Mouse (Mus musculus) adrenal gland, postnatal 25 days (tissue): ENCODE measurements at regions not wholly inside any gene's neighbourhood (a gene's known extent, or its start where the extent isn't known, plus 50 kb on each side); places are given as distances from the start of the nearest gene placed in this dataset.
A peak's percentile ranks its signal among the peaks of the same experiment; 100 is the strongest.

Experiments
- DNase-seq: peaks from one replicate; pipeline ENCODE4 v3.0.0; 2021; ENCODE audit warnings: mixed read lengths

GRCm38 (mm10) chr10:16438414-16438813 is 1284.6 kb upstream of the Cited2 start:
- no peak for DNase-seq

GRCm38 (mm10) chr10:16440932-16441640 is 1281.9 kb upstream of the Cited2 start:
- DNase-seq, result no peak

GRCm38 (mm10) chr10:16441661-16442072 is 1281.4 kb upstream of the Cited2 start:
- no peak for DNase-seq

- no peak for DNase-seq
Observed at GRCm38 (mm10) chr10:16443901-16444300, 1279.1 kb upstream of the Cited2 start.

GRCm38 (mm10) chr10:16467935-16468334 is 1255.1 kb upstream of the Cited2 start:
- no peak for DNase-seq

- DNase-seq, result no peak
Observed at GRCm38 (mm10) chr10:16469711-16470110, 1253.3 kb upstream of the Cited2 start.

GRCm38 (mm10) chr10:16473952-16474521 is 1249.0 kb upstream of the Cited2 start:
- DNase-seq, result no peak

GRCm38 (mm10) chr10:16498580-16498979 is 1224.4 kb upstream of the Cited2 start:
- no peak for DNase-seq

- DNase-seq, result no peak
Observed at GRCm38 (mm10) chr10:16507681-16508080, 1215.3 kb upstream of the Cited2 start.

- DNase-seq, result no peak
Observed at GRCm38 (mm10) chr10:16508161-16508560, 1214.9 kb upstream of the Cited2 start.

GRCm38 (mm10) chr10:16514656-16515055 is 1208.4 kb upstream of the Cited2 start:
- DNase-seq, result no peak

- no peak for DNase-seq
Observed at GRCm38 (mm10) chr10:16521895-16522294, 1201.1 kb upstream of the Cited2 start.

- no peak for DNase-seq
Observed at GRCm38 (mm10) chr10:16524101-16524500, 1198.9 kb upstream of the Cited2 start.

GRCm38 (mm10) chr10:16527693-16528092 is 1195.3 kb upstream of the Cited2 start:
- DNase-seq, result no peak

GRCm38 (mm10) chr10:16537660-16538059 is 1185.4 kb upstream of the Cited2 start:
- DNase-seq, result no peak

- no peak for DNase-seq
Observed at GRCm38 (mm10) chr10:16538379-16538778, 1184.6 kb upstream of the Cited2 start.

GRCm38 (mm10) chr10:16545445-16545844 is 1177.6 kb upstream of the Cited2 start:
- no peak for DNase-seq

GRCm38 (mm10) chr10:16552861-16553635 is 1170.0 kb upstream of the Cited2 start:
- peak; percentile 8 for DNase-seq

- no peak for DNase-seq
Observed at GRCm38 (mm10) chr10:16574568-16574967, 1148.5 kb upstream of the Cited2 start.

GRCm38 (mm10) chr10:16578554-16579078 is 1144.4 kb upstream of the Cited2 start:
- DNase-seq, result no peak

GRCm38 (mm10) chr10:16580200-16580599 is 1142.8 kb upstream of the Cited2 start:
- no peak for DNase-seq

GRCm38 (mm10) chr10:16588833-16589232 is 1134.2 kb upstream of the Cited2 start:
- DNase-seq, result no peak

GRCm38 (mm10) chr10:16589399-16589798 is 1133.6 kb upstream of the Cited2 start:
- no peak for DNase-seq
